Mouse (Mus musculus): ENCODE measurements at regions not wholly inside any gene's neighbourhood (a gene's known extent, or its start where the extent isn't known, plus 50 kb on each side); places are given as distances from the start of the nearest gene placed in this dataset.

DNA sequence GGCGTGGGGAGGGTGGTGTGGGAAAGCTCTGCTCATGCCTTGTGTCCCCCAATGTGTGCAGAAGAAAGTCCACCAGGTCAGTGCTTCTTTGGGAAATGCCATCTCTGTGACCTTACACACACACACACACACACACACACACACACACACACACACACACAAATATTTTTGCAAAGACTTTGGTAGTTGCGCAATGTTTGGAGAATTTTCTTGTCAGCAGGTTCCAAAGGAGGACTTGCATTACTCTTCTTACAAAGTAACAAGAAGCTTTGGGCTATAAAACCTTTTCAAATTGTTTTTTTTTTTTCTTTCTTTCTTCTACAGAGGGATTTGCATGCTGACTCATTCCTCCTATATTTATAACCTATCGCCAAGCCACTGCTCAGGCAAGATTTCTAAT, 59.1 kb upstream of the Npvf start:
- no peak for DNase-seq

DNA sequence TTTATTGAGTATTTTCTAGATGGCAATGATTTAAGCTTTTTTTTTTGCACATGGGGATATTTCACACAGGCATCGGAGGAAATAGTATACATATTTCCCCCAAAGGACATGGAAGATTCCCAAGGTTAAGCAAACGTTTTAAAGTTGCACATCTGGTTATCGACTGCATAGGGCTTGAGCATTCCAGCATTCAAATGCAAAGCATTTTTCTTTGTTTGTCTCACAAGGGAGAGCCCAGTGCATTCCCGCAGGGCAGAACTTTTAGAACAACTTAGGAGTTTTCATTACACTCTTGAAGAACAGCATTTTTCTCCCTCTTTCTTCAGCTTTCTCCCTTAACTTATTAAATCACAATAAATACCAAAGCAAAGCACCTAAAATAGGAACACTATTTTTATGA, 64.4 kb upstream of the Npvf start:
- DNase-seq: no peak

DNA sequence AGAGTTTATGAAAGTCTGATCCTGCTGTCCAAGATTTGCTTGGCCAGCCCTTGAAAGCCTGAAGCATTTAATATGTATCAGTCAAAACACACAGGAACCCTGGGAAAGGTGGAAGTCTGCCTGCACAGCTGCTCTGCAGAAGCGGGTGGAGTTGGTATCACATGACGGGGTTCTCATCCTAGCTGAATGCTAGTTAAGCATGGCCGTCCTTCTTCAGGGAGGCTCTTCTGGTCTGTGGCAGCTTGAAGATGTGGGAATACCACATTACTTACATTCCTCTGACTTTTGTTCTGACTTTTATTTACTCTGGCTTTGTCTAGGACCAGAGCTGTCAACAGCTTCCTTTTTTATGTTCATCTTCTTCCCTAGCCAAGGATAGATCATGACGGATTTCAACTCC, 66.1 kb upstream of the Npvf start:
- DNase-seq: no peak

DNA sequence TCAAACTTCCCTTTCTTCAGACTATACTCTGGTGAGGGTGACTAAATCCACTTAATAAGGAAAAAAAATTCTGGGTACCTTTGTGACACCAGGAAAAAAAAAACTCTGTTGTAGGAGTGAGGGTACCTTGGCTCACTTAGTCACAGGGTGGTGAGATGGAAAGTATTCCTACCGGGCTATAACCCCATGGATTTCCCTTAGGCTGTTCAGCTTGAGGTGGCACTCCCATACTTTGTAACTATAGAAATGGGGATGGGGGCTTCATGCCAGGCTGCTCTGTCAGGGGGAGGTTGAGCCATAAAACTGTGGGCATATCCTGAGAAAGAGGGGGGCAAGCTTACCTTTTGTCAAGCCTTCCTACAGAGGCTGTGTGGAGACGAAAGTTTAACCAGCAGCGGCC, 71.4 kb upstream of the Npvf start:
- no peak for DNase-seq

DNA sequence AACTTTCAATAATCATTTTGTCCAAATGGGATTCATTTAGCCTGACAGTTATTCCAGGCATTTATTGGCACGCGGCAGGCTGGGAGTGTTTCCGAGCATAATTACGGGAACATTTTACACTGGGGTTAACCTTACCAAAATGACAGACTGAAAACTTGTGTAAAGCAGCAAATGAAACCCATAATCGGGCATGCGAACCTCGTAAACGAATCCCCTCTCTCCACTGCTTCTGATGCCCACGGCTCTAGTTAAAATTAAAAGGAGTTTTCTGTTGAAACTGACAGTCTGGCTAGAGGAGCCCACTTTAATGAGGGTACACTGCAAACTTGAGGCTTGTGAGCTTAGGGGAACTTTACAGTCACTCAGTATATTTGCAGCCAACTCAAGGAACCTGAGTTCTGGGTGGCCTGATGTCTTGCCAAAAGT, 71.9 kb upstream of the Npvf start:
- no peak for DNase-seq

DNA sequence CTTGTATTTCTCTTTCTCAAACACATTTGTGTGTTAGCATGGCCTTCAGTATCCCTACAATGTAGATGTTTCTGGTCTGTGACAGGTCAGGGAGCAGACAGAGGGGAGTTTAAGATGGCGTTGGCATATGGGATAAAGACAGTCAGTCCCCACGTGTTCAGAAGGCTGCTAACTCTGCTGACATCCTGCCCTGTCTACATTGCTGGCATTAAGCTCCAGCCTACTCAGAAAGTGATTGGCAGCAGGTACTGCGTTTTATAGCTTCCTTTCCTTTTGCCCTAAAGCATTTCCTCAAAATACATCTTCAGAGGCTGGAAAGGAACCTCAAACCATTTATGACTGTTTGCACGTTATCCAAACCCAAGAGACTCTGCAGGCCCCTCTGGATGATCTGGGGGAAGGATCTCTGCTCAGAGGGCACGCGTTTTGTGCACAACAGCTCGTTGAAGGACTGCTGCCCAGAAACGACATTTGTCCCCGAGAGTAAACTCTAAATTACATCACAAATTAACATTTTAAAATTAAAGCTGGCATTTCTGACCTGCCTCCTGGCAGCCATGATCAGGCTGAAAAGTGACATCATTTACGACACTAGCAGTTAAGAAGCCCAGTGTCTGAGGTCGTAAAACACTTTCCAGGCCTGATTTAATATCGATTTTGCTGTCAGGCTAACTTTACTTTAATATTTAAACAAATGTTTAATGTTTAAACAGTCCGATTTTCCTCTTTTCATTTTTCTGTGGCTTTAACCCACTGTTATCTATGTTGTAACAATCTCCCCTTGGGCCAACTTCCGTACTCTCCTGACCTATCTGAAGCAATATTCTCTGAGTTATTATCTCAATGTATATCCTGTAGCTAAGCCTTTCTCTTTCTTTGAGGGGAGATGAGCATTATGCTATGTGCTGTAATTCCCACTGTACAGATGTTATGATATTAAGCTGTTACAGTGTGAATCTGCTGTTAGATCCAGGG, 76.8 kb upstream of the Npvf start:
- DNase-seq: no peak

DNA sequence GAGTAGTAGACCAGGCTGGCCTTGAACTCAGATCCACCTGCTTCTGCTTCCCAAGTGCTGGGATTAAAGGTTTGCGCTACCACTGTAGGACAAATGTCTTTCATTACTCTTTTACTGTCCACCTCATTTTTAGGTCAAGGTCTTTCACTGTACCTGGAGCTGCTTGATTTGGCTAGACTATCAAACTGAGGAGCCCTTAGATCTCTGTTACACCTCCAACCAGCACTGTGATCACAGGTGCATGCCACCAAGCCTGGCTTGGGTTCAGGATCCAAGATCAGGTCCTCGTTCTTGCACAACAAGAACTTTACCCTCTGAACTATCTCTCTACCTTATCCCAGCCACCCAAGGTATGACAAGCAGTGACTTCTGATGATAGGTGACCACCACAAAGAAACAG, 80.5 kb upstream of the Npvf start:
- no peak for DNase-seq

DNA sequence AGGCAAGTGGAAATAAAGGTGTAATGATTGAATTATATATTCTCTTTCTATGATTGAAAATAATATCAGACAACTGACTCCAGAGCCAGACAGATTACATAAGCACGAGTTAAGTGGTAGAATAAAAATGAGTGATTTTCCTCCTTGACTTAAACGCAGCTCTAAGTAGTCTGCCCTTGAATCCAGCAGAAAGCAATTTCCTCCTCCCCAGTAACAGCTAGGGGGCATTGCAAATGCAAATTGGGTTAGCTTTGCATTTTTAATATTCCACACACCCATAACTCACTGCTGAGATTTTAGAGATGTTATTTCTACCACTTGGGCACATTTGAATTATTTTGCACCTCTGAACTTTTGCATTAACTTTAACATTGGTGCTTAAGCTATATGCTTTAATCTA, 81.6 kb upstream of the Npvf start:
- DNase-seq: no peak

DNA sequence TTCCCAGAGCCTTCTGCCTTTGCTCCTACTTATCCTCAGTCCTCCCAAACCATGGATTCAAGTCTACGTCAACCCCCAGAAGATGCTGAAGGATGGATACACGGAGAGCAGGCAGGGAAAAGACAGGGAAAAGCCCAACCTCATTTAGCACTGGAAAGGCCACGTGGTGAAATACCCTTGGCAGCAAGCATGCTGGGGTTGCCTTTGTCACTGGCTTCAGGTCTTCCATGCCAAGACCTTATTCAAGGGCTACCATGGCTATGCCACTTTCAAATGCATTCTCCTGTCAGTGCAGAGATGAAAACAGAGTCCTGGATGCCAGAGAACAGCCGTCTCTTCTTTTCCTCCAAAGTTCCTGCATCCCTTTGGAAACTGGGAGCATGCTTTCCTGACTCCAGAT, 87.8 kb upstream of the Npvf start:
- DNase-seq: no peak

DNA sequence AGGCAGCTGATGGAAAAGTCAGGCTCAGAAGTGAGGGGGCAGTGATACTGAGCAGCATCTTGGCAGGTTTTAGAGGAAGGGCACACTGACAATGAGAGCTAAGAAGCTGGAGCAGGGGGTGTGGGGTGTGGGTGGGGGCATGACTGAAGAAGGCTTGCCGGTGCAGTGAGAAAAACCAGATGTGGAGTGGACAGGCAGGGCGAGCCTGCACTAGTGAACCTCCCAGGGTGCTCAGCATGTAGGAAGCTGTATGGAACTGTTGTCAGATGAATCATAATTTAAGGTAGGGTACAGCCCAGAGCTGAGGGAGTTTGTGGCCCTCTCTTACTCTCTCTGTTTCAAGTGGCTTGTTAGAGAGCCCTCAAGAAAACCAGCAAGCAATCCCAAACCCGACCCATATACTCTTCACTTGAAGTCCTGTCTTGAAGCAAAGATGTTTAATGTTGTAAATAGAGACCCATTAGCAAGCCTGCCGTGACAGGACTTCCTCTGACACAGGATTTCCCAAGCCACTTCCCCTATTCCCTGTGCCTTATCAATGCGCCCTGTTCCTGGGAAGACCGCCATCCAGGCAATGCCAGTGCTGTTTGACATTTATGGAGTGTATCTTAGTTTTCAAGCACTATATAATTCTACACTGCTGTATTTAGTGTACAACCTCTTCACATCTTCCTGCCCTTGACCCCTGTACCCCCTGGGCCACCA, 90.4 kb upstream of the Npvf start:
- DNase-seq: no peak

DNA sequence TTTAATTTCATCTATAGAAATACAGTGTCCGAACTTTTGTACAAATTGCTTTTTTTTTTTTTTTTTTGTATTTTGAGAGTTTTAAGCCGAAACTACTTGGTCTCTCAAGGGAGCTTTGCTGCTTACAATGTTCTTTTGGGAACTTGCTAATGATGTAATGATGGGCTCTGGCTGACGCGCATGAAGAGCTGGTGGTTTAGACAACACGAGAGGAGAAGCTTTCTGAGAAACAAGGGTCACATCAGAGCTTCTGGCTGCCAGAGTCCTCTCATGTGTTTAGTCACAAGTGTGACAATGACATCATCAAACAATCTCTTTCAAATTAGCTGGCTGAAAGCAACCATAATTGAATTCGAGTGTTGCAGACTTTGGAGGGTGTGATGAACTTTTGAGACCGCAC, 98.9 kb upstream of the Npvf start:
- DNase-seq: no peak

DNA sequence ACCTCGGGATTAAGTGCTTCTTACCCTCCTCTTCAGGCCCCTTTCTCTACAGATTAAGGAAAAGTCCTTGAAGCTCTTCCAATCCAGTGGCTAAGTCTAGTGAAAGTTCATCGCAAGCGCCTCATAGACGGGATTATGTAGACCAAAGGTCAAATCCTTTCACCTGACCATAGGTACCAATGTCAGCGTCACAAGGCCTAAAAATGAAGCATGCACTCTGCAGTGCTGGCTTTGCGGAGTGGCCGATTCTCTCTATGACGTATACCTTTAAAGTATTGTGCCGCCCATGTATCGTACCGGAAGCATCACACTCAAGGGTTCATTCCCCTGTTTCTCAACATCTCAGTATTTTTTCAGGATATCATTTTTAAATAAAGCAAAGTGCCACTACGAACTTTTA, 100.5 kb upstream of the Npvf start:
- no peak for DNase-seq

DNA sequence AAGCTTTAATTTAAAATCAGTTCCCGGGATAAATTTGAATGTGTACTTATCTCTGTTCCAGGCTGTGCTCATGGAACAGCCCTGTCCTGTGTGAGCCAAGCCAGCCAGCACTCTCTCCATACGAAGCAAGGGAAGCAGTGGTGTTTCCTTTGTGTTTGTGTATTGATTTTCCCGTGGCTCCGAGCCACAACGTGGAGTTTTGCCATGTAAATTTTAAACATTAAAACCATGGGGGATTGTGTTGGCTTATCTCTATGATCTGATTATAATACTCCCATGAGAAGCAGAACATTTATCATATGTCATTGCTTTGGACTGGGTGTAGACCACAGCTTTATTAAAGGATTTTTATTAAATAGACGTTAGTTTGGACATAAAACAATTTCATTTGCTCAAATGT, 106.1 kb upstream of the Npvf start:
- DNase-seq: no peak

DNA sequence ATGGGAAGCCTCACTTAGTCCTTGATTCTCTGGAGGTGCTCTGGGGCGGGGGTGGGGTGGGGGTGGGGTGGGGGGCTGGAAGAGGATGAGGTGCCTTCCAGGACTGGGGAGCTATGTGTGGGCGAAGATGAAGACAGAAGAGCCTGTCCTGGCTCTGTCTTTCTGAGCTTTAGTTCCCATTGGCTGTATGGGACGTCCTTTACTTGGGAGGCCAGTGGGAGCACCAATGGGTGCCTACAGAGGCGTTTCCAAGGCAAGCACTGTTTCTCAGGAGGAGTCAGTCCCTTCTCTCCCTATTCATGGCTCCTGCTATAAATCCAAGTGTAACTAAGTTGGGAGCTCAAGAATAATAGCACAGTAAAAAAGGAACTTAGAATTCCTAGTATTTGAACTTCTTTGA, 108.9 kb upstream of the Npvf start:
- peak; percentile 41 for DNase-seq

DNA sequence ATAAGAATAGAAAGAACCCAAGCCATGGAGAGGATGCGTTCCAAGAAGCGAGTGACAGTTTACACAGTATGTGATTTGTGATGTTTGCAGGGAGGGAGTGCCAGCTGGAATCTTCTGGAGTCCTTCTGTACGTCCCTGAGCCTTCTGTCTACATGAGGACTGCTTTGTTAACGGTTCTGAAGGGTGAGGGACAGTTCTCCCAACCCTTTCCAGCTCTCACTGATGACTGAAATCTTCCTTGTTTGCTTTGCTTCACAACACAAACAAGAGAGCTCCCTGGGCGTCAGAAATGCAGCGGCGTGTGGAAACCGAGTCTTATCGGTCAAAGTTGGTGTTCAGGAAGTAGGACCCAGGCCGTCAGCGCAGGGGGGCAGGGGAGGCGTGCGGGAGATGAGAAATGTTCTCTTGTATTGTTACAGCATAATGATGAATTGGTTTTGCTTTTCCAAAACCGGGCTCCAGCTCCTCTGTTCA, 112.2 kb upstream of the Npvf start:
- no peak for DNase-seq

DNA sequence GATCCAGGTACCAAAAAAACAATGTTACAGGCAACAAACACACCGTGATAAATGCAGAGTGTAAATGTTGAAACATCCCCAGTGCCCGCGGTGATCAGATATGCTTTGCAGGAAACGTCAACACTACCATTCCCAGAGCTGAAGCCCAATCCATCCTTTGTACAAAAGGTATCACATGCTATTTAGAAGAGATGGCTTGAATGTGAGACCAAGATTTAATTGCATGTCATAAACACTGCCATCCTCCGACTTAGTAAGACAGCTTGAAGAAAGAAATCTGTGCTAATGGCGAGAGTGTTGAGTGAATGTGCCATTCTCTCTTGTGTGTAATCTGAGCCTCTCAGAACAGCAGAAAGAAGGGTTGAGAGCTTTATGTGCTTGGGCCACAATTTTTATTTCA, 112.9 kb upstream of the Npvf start:
- no peak for DNase-seq

DNA sequence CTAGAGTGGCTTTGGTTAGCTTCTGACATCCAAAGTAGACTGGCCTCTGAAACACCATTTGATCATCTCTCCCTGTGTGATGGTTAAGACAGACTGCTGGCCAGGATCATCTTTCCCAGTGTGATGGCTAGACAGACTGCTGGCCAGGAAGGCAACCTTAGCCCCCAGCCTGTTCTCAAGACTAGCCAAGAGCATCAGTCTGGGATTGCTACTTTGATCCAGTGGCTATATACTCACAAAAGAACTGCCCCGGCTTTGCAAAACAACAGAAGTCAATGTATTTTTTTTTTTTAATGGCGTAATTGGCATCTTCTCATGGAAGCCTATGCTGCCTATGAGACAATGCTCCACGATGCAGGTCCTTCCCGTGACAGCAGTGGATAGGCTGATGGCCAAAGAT, 113.6 kb upstream of the Npvf start:
- no peak for DNase-seq

DNA sequence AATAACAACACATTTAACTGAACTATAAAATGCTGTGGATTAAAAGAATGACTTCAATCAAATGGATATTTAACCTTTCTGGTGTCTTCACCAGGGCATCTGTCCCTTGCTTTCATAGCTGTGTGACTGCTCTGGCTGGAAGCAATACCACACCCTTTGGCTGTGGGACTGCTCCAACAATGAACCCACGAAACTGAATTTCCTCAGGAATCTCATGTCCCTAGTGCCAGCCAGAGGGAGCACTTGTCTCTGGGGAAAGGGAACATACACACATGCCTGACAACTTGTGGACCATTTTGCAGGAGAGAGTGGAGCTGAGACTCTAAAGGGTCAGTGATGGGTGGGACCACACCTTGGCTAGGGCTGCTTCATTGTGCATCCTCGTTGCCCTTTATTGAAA, 114.9 kb upstream of the Npvf start:
- no peak for DNase-seq

DNA sequence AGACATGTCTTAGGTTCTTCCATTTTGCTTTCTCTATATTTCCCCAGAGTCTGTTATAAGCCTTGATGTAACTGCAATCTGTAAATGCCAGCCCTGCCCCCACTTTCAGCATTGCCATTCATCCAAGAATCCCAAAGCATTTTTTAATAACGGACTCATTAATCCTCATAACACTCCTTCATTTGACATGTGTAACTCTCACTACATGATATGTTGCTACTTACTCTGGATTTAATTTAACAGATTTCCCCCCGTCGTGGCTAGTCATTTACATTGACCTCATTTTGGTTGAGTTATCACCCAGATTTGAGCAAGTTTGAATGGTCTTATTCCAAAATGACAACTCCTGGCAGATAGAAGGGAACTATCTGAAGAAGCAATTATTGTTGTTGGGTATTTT, 116.2 kb upstream of the Npvf start:
- DNase-seq: no peak

DNA sequence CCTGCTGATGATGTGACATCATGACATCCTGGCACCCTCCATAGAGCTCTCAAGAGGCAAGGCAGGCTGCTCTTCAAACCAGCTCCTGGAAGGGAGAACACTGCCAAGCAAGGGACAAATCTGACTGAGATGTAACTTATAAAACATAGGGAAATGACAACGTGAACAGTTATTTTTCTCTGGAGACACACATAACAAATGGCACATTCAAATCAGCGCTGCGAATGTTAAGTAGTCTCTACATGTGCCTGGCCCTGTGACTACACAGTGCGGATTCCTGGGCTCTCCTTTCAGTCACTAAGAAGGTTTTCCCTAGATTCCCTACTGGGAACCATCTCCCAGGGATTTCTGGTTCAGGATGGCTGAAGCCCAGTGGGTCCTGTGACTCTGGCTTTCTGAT, 121.4 kb upstream of the Npvf start:
- no peak for DNase-seq

DNA sequence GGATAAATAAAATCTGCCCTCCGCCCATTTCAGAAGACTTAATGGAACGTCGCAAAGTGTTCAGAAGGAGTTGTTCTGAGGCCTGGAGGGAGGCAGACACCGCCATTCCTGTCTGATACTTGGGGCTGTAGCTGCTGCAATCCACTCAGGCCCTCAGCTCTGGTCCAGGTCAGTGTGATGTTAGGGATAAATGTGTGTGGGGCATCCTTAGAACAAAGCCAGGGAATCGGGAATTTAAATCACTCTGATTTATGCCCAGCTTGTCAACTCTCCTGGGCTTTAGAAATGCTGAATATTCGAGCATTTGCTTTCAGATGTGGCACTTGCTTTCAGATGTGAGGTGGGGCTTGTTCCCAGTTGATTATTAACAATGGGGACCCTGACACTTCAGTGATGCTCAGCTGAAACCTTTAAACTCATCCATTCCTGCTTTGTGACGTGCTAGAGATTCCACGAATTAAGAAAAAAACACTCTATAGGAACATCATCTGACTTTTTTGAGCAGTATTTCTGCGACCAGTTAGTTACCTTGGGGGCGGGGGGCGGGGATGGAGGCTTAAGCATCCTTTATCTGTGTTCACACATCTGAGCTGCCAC, 122.1 kb upstream of the Npvf start:
- DNase-seq: no peak

DNA sequence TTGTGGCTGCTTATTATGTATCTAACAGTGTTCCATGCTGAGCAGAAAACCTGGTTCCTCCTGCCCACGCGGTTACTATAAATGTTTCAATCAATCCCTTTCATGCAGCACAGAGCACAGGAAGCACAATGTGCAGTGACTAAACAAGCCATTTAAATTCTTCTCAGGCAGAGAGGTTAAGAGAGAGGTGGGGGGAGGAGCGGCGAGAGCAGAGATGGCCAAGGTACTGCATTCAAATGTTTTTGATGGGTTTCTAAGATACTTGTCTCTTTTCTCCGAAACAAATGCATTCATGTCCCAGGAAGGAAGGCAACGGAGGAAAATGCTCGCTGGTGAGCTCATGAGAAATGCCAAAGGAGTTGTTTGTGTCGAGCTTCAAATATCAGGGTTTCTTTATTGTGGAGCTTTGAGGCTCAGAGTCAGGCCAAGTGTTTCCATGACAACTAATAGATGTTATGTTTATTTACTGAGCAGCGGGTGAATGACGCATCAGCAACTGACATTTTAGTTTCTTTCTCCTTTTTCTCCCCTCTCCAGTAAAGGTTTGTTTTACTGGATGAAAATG, 122.8 kb upstream of the Npvf start:
- peak; percentile 53 for DNase-seq

DNA sequence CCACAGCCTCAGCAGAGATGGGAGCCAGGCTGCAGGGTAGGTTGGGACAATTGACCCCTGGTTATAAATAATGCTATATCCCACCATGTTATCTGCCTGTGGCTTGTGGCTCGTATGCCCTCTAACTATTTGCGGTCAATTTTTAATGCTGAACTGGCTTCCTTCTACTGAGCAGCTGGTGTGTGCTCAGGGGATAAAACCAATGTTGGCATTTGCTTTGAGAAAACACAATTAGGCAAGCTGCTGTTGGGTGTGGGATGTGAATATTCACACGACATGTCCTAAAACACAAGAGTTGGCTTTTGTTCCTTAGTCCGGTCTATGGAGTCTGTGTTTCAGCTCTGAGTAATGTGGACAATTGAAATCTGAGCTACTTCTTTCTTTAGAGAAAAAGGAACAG, 123.6 kb upstream of the Npvf start:
- no peak for DNase-seq

DNA sequence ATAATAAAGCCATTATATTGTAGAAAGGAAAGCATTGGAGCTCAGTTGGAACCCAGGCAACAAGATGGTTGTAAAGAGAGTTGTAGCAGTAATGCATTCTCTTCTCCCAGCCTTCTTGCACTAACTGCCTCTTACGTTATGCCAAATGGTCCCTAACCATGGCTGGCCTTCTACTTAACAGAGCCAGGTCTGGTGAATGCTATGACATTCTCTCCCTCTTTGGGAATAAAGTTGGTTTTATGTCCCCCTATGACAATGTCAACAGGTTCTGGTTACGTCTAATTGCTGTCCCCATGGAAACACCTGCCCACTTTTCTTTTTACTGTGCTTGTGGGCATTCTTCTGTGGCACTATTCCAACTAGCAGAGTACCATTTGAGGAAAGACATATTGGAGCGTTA, 126.4 kb upstream of the Npvf start:
- no peak for DNase-seq

Measured in right cerebral cortex, postnatal 4 days (tissue).